Mouse (Mus musculus) myocyte (in vitro differentiated cells): ENCODE measurements around the gene Msh2.

Source experiments
- CEBPB ChIP-seq: IDR thresholded peaks from 2 replicates; pipeline ENCODE4 v1.6.1; 2011; ENCODE audit warnings: mild to moderate bottlenecking, moderate library complexity; ENCODE audit not compliant: poor library complexity, insufficient read depth, severe bottlenecking
- E2F4 ChIP-seq: IDR thresholded peaks from one replicate; pipeline ENCODE4 v1.6.1; 2011; ENCODE audit warnings: mild to moderate bottlenecking, control low read depth, moderate library complexity; ENCODE audit not compliant: insufficient read depth
- MYOG ChIP-seq, 3 experiments: IDR thresholded peaks; one replicate each; pipeline ENCODE4 v1.6.1; 2011; ENCODE audit warnings: control low read depth in 2 of 3, low read depth in 2 of 3, mild to moderate bottlenecking in 2 of 3; ENCODE audit not compliant: insufficient read length in 2 of 3, control insufficient read depth in 1 of 3, insufficient read depth in 1 of 3
- POLR2A ChIP-seq: IDR thresholded peaks from one replicate; pipeline ENCODE4 v1.6.1; 2011; ENCODE audit warnings: low read depth, mild to moderate bottlenecking, control low read depth, moderate library complexity; ENCODE audit not compliant: insufficient read length
- POLR2AphosphoS2 ChIP-seq: IDR thresholded peaks from one replicate; pipeline ENCODE4 v1.6.1; 2011; ENCODE audit warnings: low read depth, control low read depth; ENCODE audit not compliant: insufficient read length
- REST ChIP-seq: IDR thresholded peaks from one replicate; pipeline ENCODE4 v1.6.1; 2011; ENCODE audit warnings: mild to moderate bottlenecking, control low read depth, moderate library complexity; ENCODE audit not compliant: insufficient read depth, insufficient read length
- TCF12 ChIP-seq: IDR thresholded peaks from one replicate; pipeline ENCODE4 v1.6.1; 2011; ENCODE audit warnings: mild to moderate bottlenecking, control low read depth; ENCODE audit not compliant: poor library complexity, insufficient read depth, severe bottlenecking
- USF1 ChIP-seq: IDR thresholded peaks from one replicate; pipeline ENCODE4 v1.6.1; 2011; ENCODE audit warnings: low read depth, mild to moderate bottlenecking, control low read depth, moderate library complexity

DNA sequence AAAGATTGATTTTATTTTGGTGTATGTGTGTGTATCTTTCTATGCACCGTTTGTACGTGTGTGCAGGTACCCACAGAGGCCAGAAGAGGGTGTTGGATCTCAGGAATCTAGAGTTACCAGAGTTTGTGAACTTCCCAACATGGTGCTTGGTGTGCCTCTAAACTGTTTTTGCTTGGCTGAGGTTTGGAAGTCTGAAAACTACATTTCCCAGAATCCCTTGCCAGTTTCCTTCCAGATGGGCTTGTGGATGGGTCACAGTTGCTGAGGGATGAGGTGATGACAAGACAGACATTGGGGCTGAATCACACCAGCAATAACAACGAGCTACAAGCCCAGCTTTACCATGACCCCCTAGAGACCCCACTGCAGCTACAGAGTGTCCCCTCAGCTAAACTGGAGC, 65.0 kb downstream of the Msh2 start:
- TF ChIP-seq POLR2A (no peak), USF1 (no peak), CEBPB (no peak), TCF12 (no peak), POLR2AphosphoS2 (no peak), REST (no peak), E2F4 (no peak), MYOG (IDR thresholded peaks at IDR 0.05; ENCODE audit: control insufficient read depth in 1 of 3, insufficient read depth in 1 of 3, insufficient read length in 2 of 3, low read depth in 2 of 3) (no peak)
